Mouse (Mus musculus) cortical plate, adult 2 months (tissue): ENCODE results near the gene Gm49394. TPM values are rescaled to one million over a fixed set of nuclear protein-coding genes. Genes with fewer than 3 reads are reported as not detected.

Experiments
- H3K27ac ChIP-seq: fragments of 200-500 bp; 2 replicates; pipeline ENCODE4 v1.5.1; 2012; ENCODE audit warnings: low read length, control low read depth, inconsistent platforms; ENCODE audit not compliant: insufficient read depth
- H3K4me1 ChIP-seq: fragments of 200-500 bp; 2 replicates; pipeline ENCODE4 v1.6.1; 2011; ENCODE audit warnings: low read length; ENCODE audit not compliant: control insufficient read depth, insufficient read depth
- H3K4me3 ChIP-seq: fragments of 200-500 bp; 2 replicates; pipeline ENCODE4 v1.5.1; 2011; ENCODE audit warnings: mild to moderate bottlenecking, low read length, control low read depth; ENCODE audit not compliant: insufficient read depth
- CTCF ChIP-seq: fragments of 200-500 bp; IDR thresholded peaks from 2 replicates; pipeline ENCODE4 v1.5.1; 2011; ENCODE audit warnings: mild to moderate bottlenecking, control low read depth, low read length; ENCODE audit not compliant: insufficient read depth; ENCODE audit errors: extremely low read depth
- POLR2A ChIP-seq: fragments of 200-500 bp; IDR thresholded peaks from 2 replicates; pipeline ENCODE4 v1.6.1; 2011; ENCODE audit warnings: mild to moderate bottlenecking, low read length, control low read depth; ENCODE audit not compliant: insufficient read depth; ENCODE audit errors: extremely low read depth
- polyA plus RNA-seq: library from polyadenylated mRNA; depleted of rRNA; stranded (reverse); fragments of >200 nt; gene quantifications from 2 replicates; pipeline ENCODE4 v1.2.3, GENCODE M21; 2012

Gene Gm49394
- polyA plus RNA-seq, 1 experiment, result not detected

DNA sequence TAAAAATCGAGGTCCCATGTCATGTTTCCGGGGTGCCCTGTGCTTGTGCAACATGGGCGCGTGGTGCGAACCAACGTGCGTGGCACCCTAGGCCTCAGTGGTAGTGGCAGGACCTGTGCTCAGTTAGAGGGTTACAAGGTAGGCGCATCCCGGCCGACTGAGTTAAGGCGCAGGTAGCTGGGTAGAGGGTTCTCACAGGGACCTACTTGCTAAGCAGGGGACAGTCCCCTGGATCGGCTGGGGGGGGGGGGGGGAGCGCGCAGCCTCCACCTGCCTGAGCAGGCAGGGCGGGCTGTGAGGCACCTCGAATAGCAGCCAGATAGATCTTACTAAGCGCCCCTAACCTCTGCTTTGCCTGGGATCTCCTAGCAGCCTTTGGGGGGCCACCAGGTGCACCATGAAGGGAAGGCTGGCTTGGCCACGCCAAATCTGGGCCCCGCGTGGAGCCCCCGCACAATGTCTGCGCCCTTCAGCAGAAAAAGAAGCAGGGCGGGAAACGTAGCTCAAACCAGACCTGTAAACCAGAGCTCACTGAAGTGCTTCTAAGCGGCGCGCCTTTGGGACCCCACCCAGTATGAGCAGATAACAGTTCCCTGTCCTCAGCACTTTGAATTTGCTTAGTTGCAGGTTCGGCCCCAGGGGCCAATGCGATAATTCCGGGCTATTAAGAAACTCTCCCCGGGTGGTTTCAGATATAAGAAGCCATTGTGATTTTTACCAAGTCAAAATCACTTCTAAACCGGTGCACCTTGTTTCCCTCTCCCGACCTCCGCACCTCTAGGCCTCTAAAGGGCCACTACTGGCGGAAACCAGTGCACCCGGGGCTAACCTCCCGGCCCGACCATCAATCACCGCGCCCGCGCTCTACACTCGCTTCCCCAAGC, 9.7 kb downstream of the Gm49394 start:
- H3K4me1 ChIP-seq, result no peaks in the 10 kb centered on the region
- TF ChIP-seq POLR2A (no peak), CTCF (no peak)
- H3K27ac ChIP-seq, result no peak overlapping the region
- no peak overlapping the region for H3K4me3 ChIP-seq

DNA sequence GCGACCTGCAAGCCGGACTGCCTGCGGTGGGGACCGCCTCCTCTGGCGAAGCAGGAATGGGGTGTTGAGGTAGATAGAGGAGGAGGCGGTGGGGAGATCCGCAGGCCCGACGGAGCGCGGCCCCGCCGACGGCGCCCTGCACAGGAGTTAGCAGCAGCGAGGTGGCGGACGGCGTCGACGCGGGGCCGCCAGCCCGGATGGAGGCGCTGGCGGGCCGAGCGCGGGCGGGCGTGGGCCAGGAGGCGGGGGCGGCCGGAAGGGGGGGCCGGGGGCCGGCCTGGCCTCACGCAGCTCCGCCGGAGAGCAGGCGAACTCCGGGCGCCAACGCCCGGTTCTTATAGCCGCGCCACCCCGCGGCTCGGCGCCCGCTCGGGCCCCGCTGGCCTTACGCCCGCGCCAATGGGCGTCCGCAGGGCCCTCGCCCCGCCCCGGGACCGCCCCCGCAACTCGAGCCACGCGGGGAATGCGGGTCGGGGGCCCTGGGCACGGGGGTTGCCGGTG, 10.5 kb downstream of the Gm49394 start:
- Histone ChIP-seq H3K27ac (no peak overlapping the region), H3K4me1 (no peaks in the 10 kb centered on the region), H3K4me3 (no peak overlapping the region)
- TF ChIP-seq CTCF (no peak), POLR2A (no peak)

DNA sequence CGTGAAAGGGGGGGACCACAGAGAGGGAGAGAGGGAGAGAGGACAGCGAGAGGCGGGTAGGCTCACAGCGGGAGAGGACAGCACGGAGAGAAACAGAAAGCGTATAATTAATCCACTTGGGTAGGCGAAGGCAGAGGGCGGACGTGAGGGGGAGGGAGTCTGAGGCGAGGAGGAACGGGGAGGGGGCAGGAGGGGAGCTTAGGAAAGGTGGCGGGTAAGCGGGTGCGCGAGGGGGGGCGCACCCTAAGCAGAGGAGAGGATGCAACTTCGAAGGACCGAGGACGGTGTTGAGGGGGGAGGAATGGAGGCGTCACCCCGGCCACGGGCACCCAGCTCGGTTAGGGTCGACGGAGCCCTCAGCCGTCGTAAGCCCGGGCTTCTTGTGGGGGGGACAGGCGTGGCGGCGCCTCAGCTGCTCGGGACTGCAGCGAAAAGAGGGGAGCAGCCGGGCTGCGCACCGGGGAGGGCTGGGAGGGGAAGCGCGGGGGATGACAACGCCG, 11.0 kb downstream of the Gm49394 start:
- TF ChIP-seq POLR2A (no peak), CTCF (no peak)
- Histone ChIP-seq H3K4me1 (no peaks in the 10 kb centered on the region), H3K4me3 (no peak overlapping the region), H3K27ac (no peak overlapping the region)

DNA sequence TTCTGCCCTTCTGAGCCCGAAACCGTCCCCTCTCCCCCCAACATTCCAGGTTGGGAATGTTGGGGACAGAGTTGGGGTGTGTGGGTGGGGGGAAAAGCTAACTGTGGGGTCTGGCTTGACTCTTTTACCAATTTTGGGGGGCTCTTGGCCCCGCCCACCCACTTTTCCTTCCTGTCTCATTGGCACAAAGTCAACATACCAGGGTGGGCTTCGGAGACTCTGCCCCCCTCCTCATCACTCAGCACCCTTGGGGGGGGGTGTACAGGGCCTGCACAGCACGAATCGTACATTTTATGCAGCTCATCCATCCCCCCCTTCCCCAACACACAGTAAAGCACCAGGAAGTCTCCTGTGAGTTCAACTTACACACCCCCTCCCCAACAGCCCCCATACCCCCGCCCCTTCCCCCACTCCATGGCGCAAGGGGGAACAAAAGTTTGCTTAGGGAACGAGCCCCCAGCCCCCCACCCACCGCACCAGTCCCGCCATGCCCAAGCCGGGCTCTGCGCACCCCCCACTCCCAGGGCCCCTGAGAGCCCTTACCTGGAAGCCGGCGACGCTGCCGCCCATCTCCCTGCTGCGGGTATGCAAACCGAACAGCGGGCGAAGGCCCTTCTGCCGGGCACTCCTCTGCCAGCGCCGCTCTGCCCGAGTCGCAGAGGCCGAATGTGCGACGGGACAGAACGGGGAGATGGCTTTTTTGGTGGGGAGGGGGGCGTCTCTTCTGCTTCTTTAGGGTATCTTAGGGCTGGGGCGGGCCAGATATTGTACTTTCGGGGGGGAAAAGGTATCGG, 11.7 kb downstream of the Gm49394 start:
- TF ChIP-seq POLR2A (no peak), CTCF (no peak)
- Histone ChIP-seq H3K4me3 (no peak overlapping the region), H3K4me1 (no peaks in the 10 kb centered on the region), H3K27ac (no peak overlapping the region)

DNA sequence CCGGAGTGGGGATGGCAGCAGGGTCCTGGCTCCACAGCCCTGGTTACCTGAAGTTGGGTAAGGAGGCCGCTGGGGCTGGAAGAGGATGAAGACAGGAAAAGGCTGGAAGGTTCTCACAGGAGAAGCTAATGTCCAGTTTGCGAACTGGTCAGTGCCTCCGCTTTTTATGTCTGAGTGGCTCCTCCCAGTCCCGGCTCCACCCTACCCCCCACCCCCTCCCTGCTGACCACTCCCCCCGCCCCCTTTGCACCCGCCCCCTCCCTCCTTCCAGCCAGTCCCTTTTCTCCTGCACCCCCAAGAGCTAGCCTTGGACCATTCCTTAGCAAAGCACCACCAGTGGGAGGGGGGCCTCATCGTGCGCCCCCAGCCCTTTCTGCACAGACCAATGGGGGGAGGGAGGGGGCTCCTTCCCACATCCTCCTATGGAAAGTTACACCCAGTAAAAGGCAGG, 12.4 kb downstream of the Gm49394 start:
- no peak overlapping the region for H3K27ac ChIP-seq
- H3K4me3 ChIP-seq, result no peak overlapping the region

DNA sequence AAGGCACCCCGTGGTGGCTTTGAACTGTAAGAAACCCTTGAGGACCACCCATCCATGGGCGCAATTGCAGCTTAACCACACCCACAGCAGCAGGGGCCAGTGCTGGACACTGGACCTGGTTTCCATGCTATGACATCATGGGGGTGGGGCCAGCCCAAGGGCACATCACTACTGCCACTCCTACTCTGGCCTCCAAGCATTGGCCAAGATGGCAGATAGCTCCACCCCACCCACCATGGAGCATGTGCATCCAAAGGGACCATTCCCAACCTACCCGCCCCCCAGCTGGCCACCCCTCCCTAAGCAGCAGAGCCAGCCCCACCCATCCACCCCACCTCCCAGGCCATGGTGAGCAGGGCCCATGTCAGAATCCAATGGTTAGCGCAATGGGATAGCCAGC, 13.7 kb downstream of the Gm49394 start:
- no peak overlapping the region for H3K4me3 ChIP-seq
- no peak for TF ChIP-seq CTCF
- H3K4me1 ChIP-seq, result no peaks in the 10 kb centered on the region
- no peak overlapping the region for H3K27ac ChIP-seq

More for the DNA sequence above, 12.4 kb downstream of the Gm49394 start:
- TF ChIP-seq POLR2A (no peak), CTCF (no peak)
- no peaks in the 10 kb centered on the region for H3K4me1 ChIP-seq

DNA sequence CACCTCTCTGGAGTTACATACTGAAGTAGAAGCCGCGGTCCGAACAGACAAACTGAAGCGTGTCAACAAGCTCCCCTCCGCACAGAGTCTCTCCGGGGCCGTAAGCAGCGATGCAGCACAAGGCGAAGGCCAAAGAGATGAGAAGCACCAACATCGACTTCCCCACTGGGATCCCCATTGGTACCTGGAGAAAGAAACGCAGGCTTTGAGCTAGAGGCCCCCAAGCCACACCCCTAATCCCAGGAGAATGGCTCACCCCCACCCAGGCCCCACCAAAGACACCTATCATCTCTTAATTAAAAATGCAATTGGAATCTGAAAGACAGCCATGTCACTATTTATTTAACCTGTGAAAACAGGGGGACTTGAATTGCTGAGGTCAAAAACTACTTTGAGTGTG, 14.1 kb downstream of the Gm49394 start:
- Histone ChIP-seq H3K4me3 (no peak overlapping the region), H3K4me1 (no peaks in the 10 kb centered on the region)
- TF ChIP-seq CTCF (no peak), POLR2A (no peak)

DNA sequence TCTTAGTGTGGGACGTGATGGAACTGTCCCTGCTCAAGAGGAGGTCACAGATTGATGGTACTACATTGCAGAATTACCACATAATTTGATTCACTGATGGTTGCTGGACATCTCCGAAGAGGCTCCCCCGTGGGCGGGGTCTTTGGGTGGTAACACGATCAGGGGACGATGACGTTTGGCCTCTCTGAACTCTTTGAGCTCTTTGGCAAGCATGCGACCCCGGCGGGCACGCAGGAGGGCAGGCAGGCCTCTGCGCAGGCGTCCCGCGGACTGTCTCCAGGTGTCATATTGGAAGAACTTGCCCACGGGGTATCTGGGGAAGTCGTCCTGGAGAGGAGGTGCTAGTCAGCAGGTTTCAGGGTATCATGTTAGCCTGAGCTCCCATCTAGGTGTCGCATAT, 16.0 kb downstream of the Gm49394 start:
- Histone ChIP-seq H3K27ac (no peak overlapping the region), H3K4me3 (no peak overlapping the region), H3K4me1 (no peaks in the 10 kb centered on the region)
- TF ChIP-seq POLR2A (no peak), CTCF (no peak)

More for the DNA sequence above, 14.1 kb downstream of the Gm49394 start:
- no peak overlapping the region for H3K27ac ChIP-seq

DNA sequence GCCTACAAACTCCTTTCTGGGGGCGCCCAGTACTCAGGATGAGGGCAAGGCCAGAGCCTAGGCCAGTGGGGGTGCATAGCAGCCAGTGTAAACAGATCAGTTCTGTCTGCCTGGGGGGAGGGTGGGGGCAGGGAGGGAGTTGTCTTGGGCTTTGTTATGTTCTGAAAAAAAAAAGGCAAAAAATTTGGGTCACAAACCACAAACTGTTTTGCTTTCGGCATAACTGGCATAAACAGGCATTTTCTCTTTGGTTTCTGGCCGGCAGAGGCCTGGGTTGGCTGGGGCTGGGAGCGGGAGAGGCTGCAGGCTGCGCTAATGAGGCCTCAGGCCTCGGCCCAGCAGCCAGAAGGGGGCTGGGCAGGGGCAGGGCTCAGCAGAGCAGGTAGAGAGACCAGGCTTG, 23.1 kb downstream of the Gm49394 start:
- TF ChIP-seq CTCF, result no peak
- no peak for TF ChIP-seq POLR2A
- no peak overlapping the region for H3K4me3 ChIP-seq
- no peaks in the 10 kb centered on the region for H3K4me1 ChIP-seq
- H3K27ac ChIP-seq, result no peak overlapping the region
